Mouse (Mus musculus) activated CD4-positive, CD25-positive, alpha-beta regulatory T cell, adult 4 months (primary cell): ENCODE results near the gene Rnd1. TPM values are rescaled to one million over a fixed set of nuclear protein-coding genes. Genes with fewer than 3 reads are reported as not detected.
A peak's percentile ranks its signal among the peaks of the same experiment; 100 is the strongest.

Experiments used
- ATAC-seq: one replicate; pipeline ENCODE4 v1.8.0; 2017
- polyA plus RNA-seq, 2 experiments: library from polyadenylated mRNA; unstranded; fragments of 100-300 nt; shearing (Covaris generic); gene quantifications; one replicate each; pipeline ENCODE4 v1.2.1; 2017

Rnd1 gene
- polyA plus RNA-seq, 2 experiments from 2014 or later: 0.50 to 1.5 TPM

GRCm38 (mm10) chr15:98677977-98678376 is 716 bp upstream of the Rnd1 start:
- no peak for ATAC-seq

- no peak for ATAC-seq
Measured at GRCm38 (mm10) chr15:98676471-98676870, 790 bp downstream of the Rnd1 start.

- no peak for ATAC-seq
Measured at GRCm38 (mm10) chr15:98675634-98676250, 1.5 kb downstream of the Rnd1 start.

GRCm38 (mm10) chr15:98674994-98675545 is 2.2 kb downstream of the Rnd1 start:
- no peak for ATAC-seq

- no peak for ATAC-seq
Measured at GRCm38 (mm10) chr15:98674284-98674993, 2.8 kb downstream of the Rnd1 start.

- no peak for ATAC-seq
Measured at GRCm38 (mm10) chr15:98673732-98674131, 3.5 kb downstream of the Rnd1 start.

GRCm38 (mm10) chr15:98672592-98672991 is 4.7 kb downstream of the Rnd1 start:
- ATAC-seq: no peak

GRCm38 (mm10) chr15:98664042-98664907 is 13.0 kb downstream of the Rnd1 start:
- no peak for ATAC-seq

GRCm38 (mm10) chr15:98662567-98663545 is 14.4 kb downstream of the Rnd1 start, which contains the start of gene Ddx23:
Ddx23 (minus strand) TSS chr15:98662894.
- ATAC-seq: peak; percentile 92

GRCm38 (mm10) chr15:98662198-98662566 is 15.1 kb downstream of the Rnd1 start:
- peak; percentile 57 for ATAC-seq

GRCm38 (mm10) chr15:98656982-98657751 is 20.1 kb downstream of the Rnd1 start:
- ATAC-seq: no peak

- ATAC-seq: no peak
Measured at GRCm38 (mm10) chr15:98652174-98652573, 25.1 kb downstream of the Rnd1 start.

- ATAC-seq: no peak
Measured at GRCm38 (mm10) chr15:98651431-98651830, 25.8 kb downstream of the Rnd1 start.

- ATAC-seq: no peak
Measured at GRCm38 (mm10) chr15:98648071-98648470, 29.2 kb downstream of the Rnd1 start.

GRCm38 (mm10) chr15:98647308-98647707 is 30.0 kb downstream of the Rnd1 start:
- no peak for ATAC-seq

- ATAC-seq: no peak
Measured at GRCm38 (mm10) chr15:98646737-98647136, 30.5 kb downstream of the Rnd1 start.

- no peak for ATAC-seq
Measured at GRCm38 (mm10) chr15:98645057-98646026, 31.9 kb downstream of the Rnd1 start.

GRCm38 (mm10) chr15:98644406-98644805 is 32.9 kb downstream of the Rnd1 start:
- no peak for ATAC-seq

GRCm38 (mm10) chr15:98640157-98640556 is 37.1 kb downstream of the Rnd1 start:
- ATAC-seq: no peak

GRCm38 (mm10) chr15:98637155-98637554 is 40.1 kb downstream of the Rnd1 start:
- ATAC-seq: no peak
